Mouse (Mus musculus): ENCODE measurements around the gene Dusp23.

The Dusp23 gene

GRCm38 (mm10) chr1:172619235-172619634 is 13.5 kb downstream of the Dusp23 start:
- DNase-seq, result peak; percentile 80 to 85

GRCm38 (mm10) chr1:172618141-172618540 is 14.6 kb downstream of the Dusp23 start:
- DNase-seq, result no peak

GRCm38 (mm10) chr1:172617365-172618076 is 15.2 kb downstream of the Dusp23 start:
- DNase-seq, result no peak

GRCm38 (mm10) chr1:172616537-172617300 is 16.0 kb downstream of the Dusp23 start:
- no peak for DNase-seq

- DNase-seq, result no peak
Observed at GRCm38 (mm10) chr1:172615412-172615811, 17.4 kb downstream of the Dusp23 start.

GRCm38 (mm10) chr1:172614654-172615053 is 18.1 kb downstream of the Dusp23 start:
- no peak for DNase-seq

GRCm38 (mm10) chr1:172612745-172613144 is 20.0 kb downstream of the Dusp23 start:
- DNase-seq, result no peak

GRCm38 (mm10) chr1:172611304-172611703 is 21.5 kb downstream of the Dusp23 start:
- no peak for DNase-seq

- no peak for DNase-seq
Observed at GRCm38 (mm10) chr1:172602326-172602725, 30.4 kb downstream of the Dusp23 start, which contains the start of gene Fcrl6. Gene Fcrl6 (minus strand): TSS chr1:172602551.

GRCm38 (mm10) chr1:172594495-172594894 is 38.3 kb downstream of the Dusp23 start:
- peak in 1 of 2 experiments; percentile 72 for DNase-seq

- no peak for DNase-seq
Observed at GRCm38 (mm10) chr1:172593956-172594355, 38.8 kb downstream of the Dusp23 start.

- DNase-seq, result no peak
Observed at GRCm38 (mm10) chr1:172593321-172593720, 39.4 kb downstream of the Dusp23 start.

GRCm38 (mm10) chr1:172590385-172590784 is 42.4 kb downstream of the Dusp23 start, which contains the start of gene Slamf8:
Gene Slamf8 (minus strand): TSS chr1:172590568.
- peak in 1 of 2 experiments; percentile 47 for DNase-seq

GRCm38 (mm10) chr1:172585612-172586567 is 46.9 kb downstream of the Dusp23 start:
- DNase-seq, result no peak

- DNase-seq, result no peak
Observed at GRCm38 (mm10) chr1:172585026-172585425, 47.7 kb downstream of the Dusp23 start.

GRCm38 (mm10) chr1:172584271-172584670 is 48.5 kb downstream of the Dusp23 start:
- no peak for DNase-seq

GRCm38 (mm10) chr1:172582436-172582835 is 50.3 kb downstream of the Dusp23 start:
- DNase-seq, result no peak

Data from kidney, postnatal 25 days (tissue).